Mouse (Mus musculus) brain, adult 10 weeks (tissue): Measurements from ENCODE around the gene Myo1a. TPM values are rescaled to one million over a fixed set of nuclear protein-coding genes. Genes with fewer than 3 reads are reported as not detected.

ENCODE experiments used
- polyA plus RNA-seq: library from polyadenylated mRNA; stranded (reverse); fragments of 350-450 nt; fragmentation: Illumina TruSeq; extraction: RNeasy Lipid Tissue Mini Kit (QIAGEN cat#74804); gene quantifications from one replicate; pipeline ENCODE4 v1.2.3, GENCODE M21; 2015; ENCODE audit warnings: low read depth, low replicate concordance

Gene Myo1a
- polyA plus RNA-seq = 1.2 TPM

DNA sequence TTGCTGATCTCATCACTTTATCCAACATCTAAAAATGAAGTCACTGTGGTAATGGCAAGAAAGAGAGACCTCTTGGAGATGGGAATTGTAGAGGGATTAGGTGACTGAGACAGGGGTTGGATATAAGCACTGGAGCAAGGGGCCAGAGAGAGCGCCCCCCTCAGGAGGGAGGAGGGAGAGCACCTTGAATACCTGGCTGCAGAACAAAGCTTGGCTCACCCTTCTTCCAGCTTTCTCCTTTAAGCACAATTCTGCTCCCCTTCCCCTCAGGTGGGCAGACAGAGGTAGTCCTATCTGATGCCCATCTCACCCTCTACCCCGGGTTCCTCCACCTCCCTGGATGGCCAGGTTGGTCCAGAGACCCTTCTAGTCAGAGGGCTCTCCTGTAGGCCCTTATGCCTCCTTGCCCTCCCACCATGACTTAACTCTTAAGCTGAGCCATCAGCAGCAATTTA lies at the start of gene Myo1a:
Gene Myo1a (plus strand): TSS at position 405 of the 455 bp plus-strand sequence.

DNA sequence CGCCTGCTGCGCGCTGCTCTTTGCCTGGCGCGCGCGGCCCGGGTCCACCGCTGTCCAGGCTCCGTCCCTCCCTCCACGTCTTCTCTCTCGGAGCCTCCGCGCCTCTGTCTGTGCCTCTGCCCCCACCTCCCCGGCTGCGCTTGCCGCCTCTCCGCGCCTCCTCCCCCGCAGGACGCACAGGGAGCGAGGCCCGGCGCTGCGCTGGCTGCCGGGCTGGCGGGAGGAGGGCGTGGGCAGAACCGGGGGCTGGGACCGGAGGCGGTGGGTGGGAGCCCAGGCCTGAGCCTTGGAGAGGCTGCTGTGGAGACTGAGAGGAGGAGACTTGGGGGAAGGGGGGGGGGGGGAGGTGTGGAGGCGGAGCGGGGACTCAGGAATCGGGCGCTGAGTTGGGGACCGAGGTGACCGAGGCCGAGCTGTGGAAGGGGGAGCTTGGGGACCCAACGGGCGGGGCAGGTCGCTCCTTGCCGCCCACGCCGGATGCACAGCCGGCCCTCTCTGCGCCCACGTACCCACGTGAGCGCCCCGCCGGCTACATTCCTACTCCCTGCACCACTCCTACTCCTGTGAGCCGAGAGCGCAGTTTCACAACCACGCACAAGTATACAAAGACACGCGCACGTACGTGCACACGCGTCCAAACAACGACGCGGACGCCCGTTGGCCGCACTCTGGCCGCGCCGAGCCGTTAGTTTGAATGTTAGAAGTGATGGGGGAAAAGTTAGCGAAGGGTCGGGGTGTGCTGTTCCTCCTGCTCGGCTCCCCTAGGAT lies 38.3 kb upstream of the Myo1a start, which contains the start of gene Nemp1:
Gene Nemp1 (plus strand): TSS at position 401 of the 768 bp plus-strand sequence.

DNA sequence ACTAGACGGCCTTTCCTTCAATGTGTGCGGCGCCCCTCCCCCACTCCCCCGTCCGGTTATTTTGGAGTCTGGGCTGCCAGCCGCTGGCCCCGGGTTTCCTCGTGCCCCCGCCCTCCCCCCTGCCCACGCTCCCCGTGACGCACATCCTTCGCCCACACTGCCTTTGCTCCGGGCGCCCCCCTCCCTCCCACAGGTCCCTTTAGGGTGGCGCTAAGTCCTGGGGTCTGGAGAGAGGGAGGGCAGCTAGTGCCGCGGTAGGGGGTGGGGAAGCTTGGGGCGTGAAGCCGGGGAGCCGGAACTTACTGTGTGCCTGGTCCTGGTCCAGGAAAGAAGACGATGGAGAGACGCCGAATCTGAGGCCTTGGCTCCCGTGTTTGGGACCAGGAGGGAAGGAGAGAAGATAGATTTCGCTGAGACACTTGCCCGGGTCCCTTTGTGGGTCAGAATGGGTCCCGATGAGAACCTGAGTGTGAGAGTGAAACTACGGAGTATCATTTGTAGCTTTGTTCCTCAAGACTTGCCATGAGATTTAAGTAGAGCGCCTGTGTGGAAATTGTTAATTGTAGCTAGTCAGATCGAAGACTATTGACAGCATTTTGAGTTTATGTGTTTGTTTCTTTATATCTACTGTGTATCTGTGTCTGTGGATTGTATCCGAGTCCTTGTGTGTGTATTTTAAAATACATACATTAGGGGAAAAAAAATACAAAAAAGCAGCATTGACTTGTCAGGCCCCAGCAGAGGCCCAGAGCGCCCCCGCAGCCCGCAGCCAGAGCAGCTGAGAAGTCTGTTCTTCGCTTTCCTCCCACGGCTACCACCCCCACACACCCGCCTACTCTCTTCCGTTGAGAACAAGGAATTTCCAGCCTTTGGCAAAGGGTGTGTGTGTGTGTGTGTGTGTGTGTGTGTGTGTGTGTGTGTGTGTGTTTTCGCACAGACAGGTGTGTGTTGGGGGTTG lies 36.6 kb upstream of the Myo1a start, which contains the start of gene Nab2:
Gene Nab2 (minus strand): TSS at position 476 of the 958 bp plus-strand sequence.

DNA sequence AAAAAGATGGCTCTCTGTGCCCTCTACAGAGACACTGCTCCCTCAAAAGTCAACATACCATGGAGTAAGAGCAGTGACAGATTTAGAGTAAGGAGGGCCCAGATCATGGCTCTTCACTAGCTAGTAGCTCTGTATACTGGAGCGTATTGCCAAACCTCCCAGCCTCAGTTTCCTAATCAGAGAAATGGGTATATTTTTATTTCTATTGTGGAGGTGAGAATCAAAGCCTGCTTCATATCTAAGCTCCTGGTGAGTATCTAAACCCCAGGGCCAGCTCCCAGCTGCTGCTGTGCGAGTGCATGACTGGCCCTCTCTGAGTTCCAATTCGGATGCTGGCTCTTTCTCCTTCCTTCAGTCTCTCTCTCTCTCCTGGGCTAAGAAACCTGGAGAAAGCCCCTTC lies 19.2 kb downstream of the Myo1a start, which contains the start of gene Tac2:
Gene Tac2 (plus strand): TSS at position 301 of the 400 bp plus-strand sequence.

DNA sequence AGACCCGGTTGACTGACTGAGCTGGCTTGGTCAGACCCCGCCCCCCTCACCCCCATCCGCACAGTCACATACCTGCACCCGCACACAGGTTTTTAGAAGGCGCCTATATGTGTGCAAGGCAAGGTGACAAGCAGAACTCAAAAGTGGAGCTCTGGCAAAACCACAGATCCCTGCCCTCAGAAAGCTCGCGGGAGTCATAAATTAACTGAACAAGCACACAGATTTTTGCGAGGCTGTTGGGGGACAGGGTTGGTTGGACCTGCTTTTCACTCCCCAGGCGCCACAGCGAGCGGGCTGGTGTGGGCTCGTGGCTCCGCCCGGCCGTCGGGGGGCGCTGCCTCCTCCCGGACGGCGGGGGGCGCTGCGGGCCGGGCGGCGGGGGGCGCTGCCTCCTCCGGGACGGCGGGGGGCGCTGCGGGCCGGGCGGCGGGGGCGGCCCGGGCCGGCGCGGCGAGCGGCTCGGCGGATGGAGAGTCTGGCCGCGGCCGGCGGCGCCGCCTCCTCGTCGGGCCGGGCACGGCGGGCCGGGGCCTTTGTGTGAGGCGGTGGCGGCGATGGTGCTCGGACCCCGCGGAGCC lies 34.2 kb downstream of the Myo1a start, which contains the start of gene Zbtb39:
Gene Zbtb39 (plus strand): TSS at position 456 of the 578 bp plus-strand sequence.

DNA sequence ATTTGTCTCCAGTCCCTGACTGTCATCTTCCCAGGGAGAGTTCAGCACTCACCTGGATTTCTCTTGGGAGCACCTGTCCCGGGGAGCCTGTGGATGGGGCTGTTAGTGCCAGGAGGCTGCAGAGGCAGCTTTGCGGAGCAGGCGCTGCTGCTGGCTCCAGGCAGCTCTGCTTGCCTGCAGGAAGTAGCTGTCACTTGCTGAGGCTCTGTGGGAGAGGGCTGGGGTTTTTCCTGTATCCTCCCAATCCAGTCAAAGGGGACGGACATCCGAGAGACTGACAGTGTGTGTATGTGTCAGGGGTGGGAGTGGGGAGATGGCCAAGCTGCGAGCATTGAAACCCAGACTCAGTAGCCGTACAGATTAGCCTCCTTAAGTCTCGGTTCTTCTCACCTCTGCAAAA lies 46.6 kb downstream of the Myo1a start, which contains the start of gene Gpr182:
Gene Gpr182 (minus strand): TSS at position 185 of the 400 bp plus-strand sequence.

DNA sequence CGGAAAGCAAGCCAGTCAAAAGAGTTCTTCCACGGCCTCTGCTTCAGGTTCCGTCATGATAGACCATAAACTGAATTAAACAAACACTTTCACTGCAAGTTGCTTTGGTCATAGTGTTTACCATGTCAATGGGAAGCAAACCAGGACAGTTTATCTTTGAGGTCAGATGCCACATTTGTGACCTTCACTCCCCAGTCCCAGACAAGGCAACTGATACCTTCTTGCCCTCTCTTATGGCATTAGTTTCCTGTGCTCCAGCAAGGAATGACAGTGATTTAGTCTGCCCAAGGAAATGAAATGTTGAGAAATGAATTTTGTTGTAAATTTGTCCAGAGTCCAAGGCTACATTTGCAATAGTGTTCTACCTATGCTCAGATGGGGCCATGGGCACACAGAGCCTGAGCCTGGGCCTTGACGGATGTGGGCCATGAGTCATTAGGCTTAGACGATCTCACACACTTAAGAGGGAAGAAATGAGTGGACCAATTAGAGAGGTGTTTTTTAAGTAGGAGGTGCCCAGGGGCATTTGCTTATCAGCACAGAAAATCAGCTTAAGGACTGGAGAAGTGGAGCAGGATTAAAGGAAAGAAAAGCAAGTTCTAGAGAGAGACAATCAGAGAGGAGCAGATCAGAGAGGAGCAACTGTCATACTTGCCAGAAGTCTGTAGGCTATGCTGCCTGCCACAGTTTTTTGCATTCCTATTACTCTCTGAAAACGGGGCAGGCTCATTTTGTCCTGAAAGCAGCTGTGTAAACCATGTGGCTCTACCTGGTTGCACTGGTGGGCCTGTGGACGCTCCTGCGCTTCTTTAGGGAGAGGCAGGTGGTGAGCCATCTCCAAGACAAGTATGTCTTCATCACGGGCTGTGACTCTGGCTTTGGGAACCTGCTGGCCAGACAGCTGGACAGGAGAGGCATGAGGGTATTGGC lies 54.5 kb downstream of the Myo1a start, which contains the start of the genes Rdh1 and Rdh16f1:
Gene Rdh1 (plus strand): TSS at position 541 of the 930 bp plus-strand sequence.
Gene Rdh16f1 (plus strand): TSS at position 607 of the 930 bp plus-strand sequence.

Other genes with a start within 250 kb of the Myo1a start
- 4.3 TPM for gene Stac3, start 203.5 kb upstream of the Myo1a start, polyA plus RNA-seq
- 9.8 TPM for gene Ndufa4l2, start 190.2 kb upstream of the Myo1a start, polyA plus RNA-seq
- 26.1 TPM for gene Shmt2, start 182.7 kb upstream of the Myo1a start, polyA plus RNA-seq
- 6.8 TPM for gene Nxph4, start 170.6 kb upstream of the Myo1a start, polyA plus RNA-seq
- gene Lrp1, start 84.0 kb upstream of the Myo1a start, polyA plus RNA-seq = 158 TPM
- 11.0 TPM for gene Stat6, start 62.2 kb upstream of the Myo1a start, polyA plus RNA-seq
- 3.3 TPM for gene Nemp1, start 38.3 kb upstream of the Myo1a start, polyA plus RNA-seq
- 30.7 TPM for gene Nab2, start 36.6 kb upstream of the Myo1a start, polyA plus RNA-seq
- 23.1 TPM for gene Tac2, start 19.3 kb downstream of the Myo1a start, polyA plus RNA-seq
- 4.3 TPM for gene Zbtb39, start 34.4 kb downstream of the Myo1a start, polyA plus RNA-seq
- gene Gpr182, start 46.6 kb downstream of the Myo1a start, polyA plus RNA-seq = 0.59 TPM
- not detected for gene Rdh1, start 54.6 kb downstream of the Myo1a start, polyA plus RNA-seq
- not detected for gene Rdh16f1, start 54.6 kb downstream of the Myo1a start, polyA plus RNA-seq
- gene Rdh9, start 71.2 kb downstream of the Myo1a start, polyA plus RNA-seq = 0.68 TPM
- 0.22 TPM for gene Rdh16, start 96.0 kb downstream of the Myo1a start, polyA plus RNA-seq
- not detected for gene Rdh19, start 144.8 kb downstream of the Myo1a start, polyA plus RNA-seq
- gene Rdh16f2, start 161.3 kb downstream of the Myo1a start, polyA plus RNA-seq = not detected
- gene Rdh7, start 183.6 kb downstream of the Myo1a start, polyA plus RNA-seq = not detected
- not detected for gene Sdr9c7, start 193.3 kb downstream of the Myo1a start, polyA plus RNA-seq